Mouse (Mus musculus) ES-Bruce4 (cell line): ENCODE results near the gene Mrpl2.

Experiments used
- CTCF ChIP-seq: IDR thresholded peaks from one replicate; pipeline ENCODE4 v1.8.1; 2011; ENCODE audit warnings: low read depth, low read length
- EP300 ChIP-seq: IDR thresholded peaks from 2 replicates; pipeline ENCODE4 v1.6.1; 2011; ENCODE audit warnings: low read depth, low read length; ENCODE audit not compliant: insufficient read depth

- no peak for TF ChIP-seq EP300
- TF ChIP-seq CTCF: no peak
Measured at GRCm38 (mm10) chr17:46642060-46642459, 4.0 kb upstream of the Mrpl2 start.
